Mouse (Mus musculus) brain, embryonic 14.5 days (tissue): Measurements from ENCODE around the gene Il20rb.

Experiments used
- CTCF ChIP-seq: fragments of 200-500 bp; IDR thresholded peaks from 2 replicates; pipeline ENCODE4 v1.5.1; 2012; ENCODE audit warnings: inconsistent platforms, mild to moderate bottlenecking, moderate library complexity, borderline replicate concordance; ENCODE audit not compliant: insufficient read depth, insufficient read length; ENCODE audit errors: extremely low read depth
- POLR2A ChIP-seq: fragments of 200-500 bp; IDR thresholded peaks from 2 replicates; pipeline ENCODE4 v1.6.1; 2012; ENCODE audit warnings: mild to moderate bottlenecking, inconsistent platforms, borderline replicate concordance; ENCODE audit not compliant: poor library complexity, insufficient read depth, insufficient read length, severe bottlenecking; ENCODE audit errors: extremely low read depth

DNA sequence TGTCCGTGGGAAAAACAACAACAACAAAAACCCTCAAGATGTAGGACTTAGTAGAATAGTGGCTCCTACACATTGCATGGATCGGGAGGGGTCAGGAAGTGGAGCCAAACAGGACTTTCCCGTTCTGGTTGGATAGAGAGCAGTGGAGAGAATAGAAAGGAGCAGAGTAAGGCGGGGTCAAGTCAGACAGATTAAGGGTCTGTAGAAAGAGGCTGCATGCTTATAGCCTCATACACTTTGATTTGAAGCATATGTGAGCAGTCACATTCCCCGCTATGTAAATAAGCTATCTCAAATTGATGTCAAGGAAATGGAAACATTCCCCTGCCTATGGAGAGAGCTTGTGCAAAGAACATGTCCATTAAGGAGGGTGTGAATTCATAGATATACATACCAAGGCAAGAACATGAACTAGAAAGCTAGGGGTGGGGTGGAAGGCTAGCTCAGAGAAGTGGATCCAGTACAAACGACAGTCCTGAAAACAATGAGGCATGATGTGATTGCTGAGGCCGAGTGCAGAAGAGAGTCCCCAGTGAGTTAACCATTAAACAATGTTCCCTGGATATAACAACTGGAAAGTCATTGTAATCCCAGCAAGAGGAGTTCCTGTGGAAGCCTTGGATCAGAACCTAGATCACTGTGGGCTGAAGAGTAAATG lies 1.6 kb upstream of the Il20rb start:
- no peak for TF ChIP-seq CTCF
- TF ChIP-seq POLR2A = no peak
